Mouse (Mus musculus): ENCODE measurements around the gene Cxcl12.

Gene Cxcl12

GRCm38 (mm10) chr6:117168321-117169011 is at the start of gene Cxcl12:
TSS of gene Cxcl12 (plus strand) at chr6:117168535.
- DNase-seq, result no peak

GRCm38 (mm10) chr6:117122074-117122473 is 46.3 kb upstream of the Cxcl12 start:
- DNase-seq, result no peak

- DNase-seq, result no peak
These were observed 42.0 kb upstream of the Cxcl12 start for GRCm38 (mm10) chr6:117126356-117126755.

GRCm38 (mm10) chr6:117129443-117129842 is 38.9 kb upstream of the Cxcl12 start:
- DNase-seq, result no peak

GRCm38 (mm10) chr6:117130680-117131111 is 37.6 kb upstream of the Cxcl12 start:
- no peak for DNase-seq

- no peak for DNase-seq
These were observed 33.8 kb upstream of the Cxcl12 start for GRCm38 (mm10) chr6:117134526-117134925.

GRCm38 (mm10) chr6:117137735-117138134 is 30.6 kb upstream of the Cxcl12 start:
- no peak for DNase-seq

GRCm38 (mm10) chr6:117140907-117141306 is 27.4 kb upstream of the Cxcl12 start:
- no peak for DNase-seq

GRCm38 (mm10) chr6:117146951-117147350 is 21.4 kb upstream of the Cxcl12 start:
- DNase-seq, result no peak

- DNase-seq, result no peak
These were observed 16.7 kb upstream of the Cxcl12 start for GRCm38 (mm10) chr6:117151484-117152149.

GRCm38 (mm10) chr6:117153046-117153445 is 15.3 kb upstream of the Cxcl12 start:
- no peak for DNase-seq

GRCm38 (mm10) chr6:117156846-117157245 is 11.5 kb upstream of the Cxcl12 start:
- DNase-seq, result no peak

- DNase-seq, result no peak
These were observed 8.3 kb upstream of the Cxcl12 start for GRCm38 (mm10) chr6:117159710-117160690.

- no peak for DNase-seq
These were observed 4.8 kb upstream of the Cxcl12 start for GRCm38 (mm10) chr6:117163486-117163885.

- DNase-seq, result peak; percentile 85
These were observed 1.5 kb upstream of the Cxcl12 start for GRCm38 (mm10) chr6:117166581-117167425.

GRCm38 (mm10) chr6:117167426-117167730 is 957 bp upstream of the Cxcl12 start:
- no peak for DNase-seq

GRCm38 (mm10) chr6:117169051-117169909 is 945 bp downstream of the Cxcl12 start:
- DNase-seq, result no peak

- no peak for DNase-seq
These were observed 1.8 kb downstream of the Cxcl12 start for GRCm38 (mm10) chr6:117169910-117170747.

GRCm38 (mm10) chr6:117172358-117172757 is 4.0 kb downstream of the Cxcl12 start:
- no peak for DNase-seq

GRCm38 (mm10) chr6:117173876-117174275 is 5.5 kb downstream of the Cxcl12 start:
- DNase-seq, result peak; percentile 55

Measured in layer of hippocampus, adult 9-11 months (tissue).